Mouse (Mus musculus): ENCODE data around the gene Mettl7a1. TPM values are rescaled to one million over a fixed set of nuclear protein-coding genes. Genes with fewer than 3 reads are reported as not detected.

The Mettl7a1 gene
- total and polyA plus RNA-seq, 3 experiments: 17.3 to 34.4 TPM; not detected in 1

GRCm38 (mm10) chr15:100304019-100304991, at the start of gene Mettl7a1 (continued):
- peak; percentile 95 for TF ChIP-seq SIN3A (IDR thresholded peaks at IDR 0.05; ENCODE audit: low read length)
- TF ChIP-seq MXI1 (IDR thresholded peaks at IDR 0.05; ENCODE audit: low read depth, low read length): peak; percentile 71
- TF ChIP-seq MYB (IDR thresholded peaks at IDR 0.05; ENCODE audit: low read depth, low read length): peak; percentile 99
- peak; percentile 65 for TF ChIP-seq NRF1 (IDR thresholded peaks at IDR 0.05; ENCODE audit: insufficient read depth, low read depth, low read length, poor library complexity, severe bottlenecking)
- TF ChIP-seq MAZ (IDR thresholded peaks at IDR 0.05; ENCODE audit: low read depth, low read length): peak; percentile 85

DNA sequence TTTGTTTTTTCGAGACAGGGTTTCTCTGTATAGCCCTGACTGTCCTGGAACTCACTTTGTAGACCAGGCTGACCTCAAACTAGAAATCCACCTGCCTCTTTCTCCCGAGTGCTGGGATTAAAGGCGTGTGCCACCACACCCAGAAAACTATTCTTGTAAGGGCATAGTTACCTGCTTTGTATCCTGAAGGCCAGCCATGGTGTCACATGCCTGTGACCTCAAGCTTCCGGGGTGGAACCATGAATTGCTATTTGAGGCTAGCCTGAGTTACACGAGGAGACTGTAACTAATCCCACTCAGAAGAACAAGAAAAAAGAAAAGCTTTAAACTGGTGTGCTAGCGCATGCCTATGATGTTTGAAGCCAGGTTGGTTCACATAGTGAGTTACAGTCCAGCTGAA, 47.6 kb upstream of the Mettl7a1 start:
- no peak overlapping the region for H3K9ac ChIP-seq (ENCODE audit: control insufficient read depth, low read depth, low read length, poor library complexity, severe bottlenecking)
- no peak for DNase-seq (ENCODE audit: low read depth, low spot score)
- H3K4me1 ChIP-seq (ENCODE audit: control insufficient read depth in 1 of 2, insufficient read depth in 2 of 2, low read length in 2 of 2): no peaks in the 10 kb centered on the region
- TF ChIP-seq JUND (IDR thresholded peaks at IDR 0.05; ENCODE audit: low read depth, low read length) (no peak), MAFK (IDR thresholded peaks at IDR 0.05; ENCODE audit: borderline replicate concordance, low read depth, low read length) (no peak), EP300 (IDR thresholded peaks at IDR 0.05; ENCODE audit: low read depth in 1 of 2, low read length in 2 of 2) (no peak)
- no peaks in the 10 kb centered on the region for H3K9me3 ChIP-seq (replicated peaks; ENCODE audit: insufficient read depth, low read length)
- no peak overlapping the region for H3K27ac ChIP-seq (ENCODE audit: control insufficient read depth, low read depth, low read length)
- peaks cover 0 to 49% of the 10 kb centered on the region in 2 experiments; a peak in 2 of 4 replicates for H3K36me3 ChIP-seq (ENCODE audit: control insufficient read depth in 1 of 2, insufficient read depth in 2 of 2, low read length in 2 of 2)
- H3K79me2 ChIP-seq (ENCODE audit: control insufficient read depth, insufficient read depth, low read length, poor library complexity): no peaks in the 10 kb centered on the region
- H3K4me3 ChIP-seq (ENCODE audit: control insufficient read depth in 1 of 2, insufficient read depth in 1 of 2, low read depth in 2 of 2, low read length in 2 of 2): no peak overlapping the region
- no peaks in the 10 kb centered on the region for H3K27me3 ChIP-seq (ENCODE audit: control insufficient read depth in 1 of 2, insufficient read depth in 2 of 2, low read length in 2 of 2)

DNA sequence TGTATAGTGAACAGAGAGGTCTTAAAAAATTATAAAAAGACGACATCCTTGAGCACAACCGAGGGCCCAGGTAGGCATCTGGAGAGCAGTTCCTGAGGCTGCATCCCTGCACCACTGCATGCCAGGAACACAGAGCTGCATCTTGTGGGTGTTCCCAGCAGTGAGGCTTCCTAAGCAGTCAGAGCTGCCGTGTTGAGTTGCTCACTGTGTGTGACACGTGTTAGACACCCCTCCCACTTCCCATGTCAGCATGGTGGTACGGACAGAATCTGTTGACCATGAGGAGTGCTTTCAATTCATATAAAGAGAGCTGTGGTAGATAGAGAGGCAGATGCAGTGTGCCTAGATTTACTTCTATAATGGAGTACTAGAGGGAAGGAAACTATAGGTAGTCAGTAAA, 46.6 kb upstream of the Mettl7a1 start:
- Histone ChIP-seq H3K79me2 (ENCODE audit: control insufficient read depth, insufficient read depth, low read length, poor library complexity) (no peaks in the 10 kb centered on the region), H3K9ac (ENCODE audit: control insufficient read depth, low read depth, low read length, poor library complexity, severe bottlenecking) (no peak overlapping the region), H3K9me3 (replicated peaks; ENCODE audit: insufficient read depth, low read length) (no peaks in the 10 kb centered on the region), H3K4me3 (ENCODE audit: control insufficient read depth in 1 of 2, insufficient read depth in 1 of 2, low read depth in 2 of 2, low read length in 2 of 2) (no peak overlapping the region), H3K27ac (ENCODE audit: control insufficient read depth, low read depth, low read length) (no peak overlapping the region), H3K36me3 (ENCODE audit: control insufficient read depth in 1 of 2, insufficient read depth in 2 of 2, low read length in 2 of 2) (peaks cover 0 to 44% of the 10 kb centered on the region in 2 experiments; a peak in 2 of 4 replicates), H3K4me1 (ENCODE audit: control insufficient read depth in 1 of 2, insufficient read depth in 2 of 2, low read length in 2 of 2) (no peaks in the 10 kb centered on the region), H3K27me3 (ENCODE audit: control insufficient read depth in 1 of 2, insufficient read depth in 2 of 2, low read length in 2 of 2) (no peaks in the 10 kb centered on the region)
- TF ChIP-seq USF2 (IDR thresholded peaks at IDR 0.05; ENCODE audit: borderline replicate concordance in 1 of 2, insufficient read depth in 1 of 2, low read depth in 1 of 2, low read length in 2 of 2) (no peak), ETS1 (IDR thresholded peaks at IDR 0.05; ENCODE audit: low read depth, low read length) (no peak), MYC (IDR thresholded peaks at IDR 0.05; ENCODE audit: low read depth, low read length) (no peak), CHD2 (IDR thresholded peaks at IDR 0.05; ENCODE audit: low read length) (no peak), POLR2AphosphoS5 (IDR thresholded peaks at IDR 0.05; ENCODE audit: borderline replicate concordance, low read depth, low read length) (no peak), EP300 (IDR thresholded peaks at IDR 0.05; ENCODE audit: low read depth in 1 of 2, low read length in 2 of 2) (no peak), RCOR1 (IDR thresholded peaks at IDR 0.05; ENCODE audit: low read depth, low read length) (no peak), MYB (IDR thresholded peaks at IDR 0.05; ENCODE audit: low read depth, low read length) (no peak), CTCF (IDR thresholded peaks at IDR 0.05 in 2 of 3, conservative IDR thresholded peaks at IDR 0.05 in 1 of 3; ENCODE audit: control insufficient read depth in 1 of 3, insufficient read depth in 1 of 3, low read depth in 2 of 3, low read length in 3 of 3, poor library complexity in 1 of 3, severe bottlenecking in 1 of 3) (no peak), TCF12 (IDR thresholded peaks at IDR 0.05; ENCODE audit: low read depth, low read length) (no peak), SMC3 (IDR thresholded peaks at IDR 0.05; ENCODE audit: low read depth, low read length) (no peak)
- no peak for DNase-seq (ENCODE audit: low read depth, low spot score)

Data from MEL (cell line).